Mouse (Mus musculus): ENCODE results near the gene Acss1.

Gene Acss1

DNA sequence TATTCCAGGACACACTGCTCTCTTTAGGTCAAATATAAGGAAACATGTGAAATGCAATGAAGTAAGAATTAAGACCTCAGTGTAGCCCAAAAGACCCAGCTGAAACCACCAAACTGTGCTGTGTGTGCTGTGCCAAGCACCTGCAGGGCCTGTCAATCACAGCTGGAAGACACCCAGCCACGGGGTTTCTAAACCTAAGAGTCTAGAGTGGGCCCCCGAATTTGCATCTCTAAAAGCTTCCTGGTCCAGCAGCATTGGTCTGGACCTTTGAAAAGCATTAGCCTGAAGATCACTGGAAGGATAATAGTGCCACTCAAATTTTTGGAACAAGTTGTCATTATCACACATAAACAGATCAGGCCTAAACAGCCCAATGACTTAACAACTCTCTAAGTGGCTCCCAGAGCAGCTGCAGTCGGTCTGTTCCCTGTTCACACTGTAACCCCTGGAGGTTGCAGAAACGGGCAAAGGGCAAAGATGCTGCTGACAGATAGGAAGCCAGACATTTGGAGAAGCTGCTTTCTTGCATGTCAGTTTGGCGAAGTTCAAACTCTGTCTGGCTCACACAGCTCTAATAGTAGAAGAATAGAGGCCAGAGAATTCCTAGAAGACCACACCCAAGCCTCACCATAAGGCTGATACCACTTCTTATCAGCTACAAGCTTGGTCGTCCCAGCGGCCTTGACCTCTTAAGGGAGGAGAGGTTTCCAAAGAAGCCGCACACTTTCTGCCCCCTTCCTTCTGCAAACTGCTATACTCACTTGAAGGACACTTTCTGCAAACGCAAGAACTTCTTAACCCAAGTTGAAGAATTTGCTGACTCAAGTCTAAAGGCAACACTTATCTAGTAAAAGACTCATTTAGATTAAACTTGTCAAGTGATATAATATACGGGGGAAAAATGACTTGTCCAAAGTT lies 2.5 kb downstream of the Acss1 start:
- DNase-seq (ENCODE audit: low spot score) = no peak

DNA sequence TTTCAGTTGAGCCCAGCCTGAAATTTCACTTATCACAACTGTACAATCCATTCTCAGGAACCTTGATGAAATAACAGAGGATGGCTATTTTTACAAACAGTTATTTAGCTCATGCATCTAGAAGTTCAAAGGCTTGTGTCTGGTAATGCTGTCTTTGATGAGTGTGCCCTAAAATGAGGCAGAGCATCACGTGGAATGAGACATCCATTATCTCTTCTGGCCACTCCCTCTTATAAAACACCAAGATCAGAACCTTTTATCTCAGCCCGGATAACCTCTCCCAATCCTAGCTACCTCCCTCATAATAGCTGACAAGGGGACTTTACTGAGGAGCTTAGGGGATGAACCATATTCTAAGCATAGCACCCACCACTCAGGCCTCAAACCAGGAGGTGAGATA lies 3.3 kb downstream of the Acss1 start:
- DNase-seq (ENCODE audit: low spot score) = no peak

DNA sequence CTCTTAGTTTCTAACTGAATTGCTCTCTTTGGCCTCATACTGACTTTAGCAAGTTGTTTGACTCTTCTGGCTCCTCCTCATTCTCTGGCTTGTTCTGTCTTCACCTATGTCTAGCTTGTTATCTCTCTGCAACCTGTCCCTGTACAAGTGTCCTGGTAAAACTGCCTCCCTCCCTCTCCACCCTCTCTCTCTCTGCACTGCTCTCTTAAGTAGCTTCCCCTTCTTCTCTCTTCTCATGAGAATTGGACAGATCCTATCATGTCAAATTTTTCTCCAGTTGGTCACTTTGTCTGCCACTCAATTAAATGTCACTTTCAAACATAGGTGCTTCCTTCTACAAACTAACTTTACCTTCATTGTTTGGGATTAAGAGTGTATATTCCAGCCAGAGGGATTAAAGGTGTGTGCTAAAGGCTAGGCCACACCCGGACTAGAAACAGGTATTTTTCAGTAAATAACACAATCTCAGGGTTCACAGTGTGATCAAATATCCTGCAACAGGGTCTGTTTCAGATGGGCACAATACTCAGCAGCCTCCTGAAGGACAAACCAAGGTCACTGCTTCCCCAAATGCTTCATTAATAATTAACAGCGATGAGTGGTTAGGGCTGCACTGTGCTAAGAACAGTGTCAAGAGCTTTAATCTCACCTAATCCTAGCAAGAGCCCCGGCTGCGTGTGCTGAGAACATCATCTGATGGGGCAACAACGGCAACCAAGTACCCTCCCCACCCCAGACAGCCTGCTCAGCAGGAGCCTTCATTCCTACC lies 4.0 kb downstream of the Acss1 start:
- no peak for DNase-seq (ENCODE audit: low spot score)

DNA sequence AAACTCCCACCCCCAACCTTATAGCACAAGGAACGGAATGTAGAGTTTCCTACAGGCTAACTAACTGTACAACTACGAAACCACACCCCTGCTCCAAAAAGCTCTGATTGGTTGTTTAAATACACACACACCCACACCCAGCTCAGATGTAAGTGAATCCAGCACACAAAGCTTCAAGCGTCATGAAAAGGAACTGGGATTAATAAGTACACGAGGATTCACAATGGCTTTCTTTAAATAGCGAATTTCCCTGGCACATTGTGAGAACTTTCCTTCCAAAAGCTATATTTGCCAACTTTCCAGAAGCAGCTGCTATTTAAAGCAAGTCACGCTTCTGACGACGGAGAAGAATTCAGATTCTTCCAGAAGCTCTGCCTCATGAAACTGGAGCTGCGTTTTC lies 5.0 kb downstream of the Acss1 start:
- no peak for DNase-seq (ENCODE audit: low spot score)

DNA sequence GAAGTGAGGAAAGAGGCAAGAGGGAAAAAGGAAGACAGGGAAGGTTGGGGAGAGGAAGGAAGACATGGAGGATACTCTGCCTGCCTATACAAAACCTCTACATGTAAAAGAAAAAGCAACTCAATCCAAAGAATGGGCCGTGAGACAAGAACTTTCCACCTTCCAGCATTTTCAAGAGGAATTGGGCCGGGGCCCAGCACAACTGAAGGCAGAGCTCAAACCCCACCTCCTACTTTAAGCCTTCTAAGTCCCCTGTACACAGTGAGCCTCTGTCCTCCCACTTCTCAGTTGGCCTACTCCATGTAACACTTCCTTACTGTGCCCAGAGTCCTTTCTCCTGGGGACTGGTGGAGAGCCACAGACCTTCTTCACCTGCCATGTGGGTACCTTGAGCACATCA lies 6.3 kb downstream of the Acss1 start:
- DNase-seq (ENCODE audit: low spot score) = no peak

DNA sequence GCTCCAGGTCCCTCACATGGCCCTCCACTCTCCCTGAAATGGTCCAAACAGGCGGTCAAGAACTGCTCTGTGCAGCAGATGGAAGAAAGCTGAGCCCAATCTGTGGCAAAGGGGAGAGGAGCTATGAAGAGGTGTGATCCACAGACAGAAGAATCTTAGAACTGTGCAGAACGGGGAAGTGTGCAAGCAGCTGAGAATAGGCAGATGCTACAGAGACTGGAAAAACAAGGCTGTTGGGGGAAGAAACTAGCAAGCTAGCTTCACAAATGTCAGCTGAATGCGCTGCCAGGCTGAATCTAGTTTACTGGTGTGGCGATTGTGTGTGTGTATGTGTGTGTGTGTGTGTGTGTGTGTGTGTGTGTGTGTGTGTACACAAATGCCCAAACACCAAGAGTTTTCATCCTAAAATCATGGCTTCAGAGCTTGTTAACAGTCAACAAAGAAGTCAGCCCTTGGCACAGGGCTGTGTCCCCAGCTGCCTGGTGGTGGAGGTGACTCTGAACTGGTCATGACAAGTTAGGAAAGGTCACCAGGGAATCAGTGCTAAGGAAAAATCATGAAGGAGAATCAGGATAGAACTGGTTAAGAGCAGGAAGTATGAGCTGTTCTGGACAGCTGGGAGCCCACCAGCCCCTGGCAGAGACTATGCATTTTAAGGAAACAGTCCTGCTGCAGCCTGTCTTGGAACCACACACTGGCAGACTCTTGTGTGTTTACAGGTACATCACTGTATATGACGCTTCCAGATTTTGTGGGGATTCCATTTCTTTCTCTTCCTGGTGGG lies 7.4 kb downstream of the Acss1 start:
- DNase-seq (ENCODE audit: low spot score) = no peak

DNA sequence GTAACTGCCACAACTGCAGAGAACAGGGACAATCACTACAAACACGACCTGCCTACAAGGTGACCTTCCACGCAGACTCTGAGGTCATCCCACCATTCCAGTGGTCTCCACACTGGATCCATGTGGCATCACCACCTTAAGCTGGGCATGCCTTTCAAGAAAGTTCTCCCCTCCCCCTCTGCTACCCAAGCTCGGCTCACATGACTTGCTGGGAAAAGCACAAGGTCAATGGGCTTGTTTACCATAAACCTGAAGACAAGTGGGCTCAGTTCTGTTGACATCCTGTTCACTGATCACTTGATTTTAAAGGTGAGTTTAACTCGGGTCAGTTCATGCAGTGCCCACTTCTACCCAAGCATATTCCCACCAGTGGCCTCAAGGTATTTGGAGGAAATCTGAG lies 8.3 kb downstream of the Acss1 start:
- no peak for DNase-seq (ENCODE audit: low spot score)

DNA sequence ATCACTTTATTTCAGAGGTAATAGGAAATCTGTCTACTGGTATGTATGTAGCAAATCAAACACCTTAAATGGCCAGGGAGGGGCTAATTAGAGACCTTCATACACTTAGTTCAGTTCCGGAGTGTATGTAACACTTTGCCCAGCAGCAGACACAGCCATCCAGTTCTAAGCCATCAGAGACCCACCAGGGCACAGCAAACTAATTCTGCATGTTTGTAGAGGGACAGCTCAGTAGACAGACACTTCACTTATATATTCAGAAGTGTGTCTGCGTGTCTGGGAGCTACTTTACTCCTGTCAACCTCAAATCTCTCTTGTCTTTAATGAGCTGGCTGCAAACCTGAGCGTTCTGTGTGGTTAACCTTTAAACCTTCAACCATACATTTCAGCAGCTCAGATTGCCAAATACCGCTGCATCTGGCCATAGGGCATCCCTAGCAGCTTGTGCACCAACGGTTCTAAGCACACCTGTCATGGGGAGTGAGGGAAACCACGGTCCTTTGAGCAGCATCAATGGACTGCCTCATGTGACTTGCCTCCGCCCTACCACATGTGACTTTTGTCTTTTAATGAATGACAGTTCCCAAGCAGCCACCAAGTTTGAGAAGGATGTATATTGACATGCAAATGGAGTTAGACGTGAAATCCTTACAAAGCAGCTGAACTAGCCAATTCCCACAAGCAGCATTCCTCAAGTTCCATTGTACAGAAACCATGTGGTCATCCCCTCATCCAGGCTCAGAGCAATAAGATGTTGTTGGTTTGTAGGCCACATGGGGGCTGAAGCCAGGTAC lies 11.1 kb downstream of the Acss1 start:
- no peak for DNase-seq (ENCODE audit: low spot score)

DNA sequence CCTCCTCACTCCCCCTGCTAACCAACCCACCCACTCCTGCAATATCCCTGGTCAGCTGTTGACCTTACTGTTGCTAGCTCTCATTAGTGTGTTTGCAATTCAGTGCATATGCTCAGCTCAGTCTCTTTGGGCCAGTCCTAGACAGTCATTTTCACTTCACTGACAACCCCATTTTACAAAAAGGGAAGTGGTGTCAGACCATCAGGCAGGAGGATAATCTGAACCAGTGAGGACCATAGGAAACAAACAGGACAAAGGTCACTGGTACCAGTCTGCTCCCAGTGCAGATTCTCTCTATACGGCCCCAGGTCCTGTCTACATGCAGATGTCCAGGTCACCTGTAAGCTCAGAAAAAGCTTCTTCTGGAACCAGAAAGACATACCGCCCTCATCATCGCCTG lies 12.2 kb downstream of the Acss1 start:
- DNase-seq (ENCODE audit: low spot score) = no peak

DNA sequence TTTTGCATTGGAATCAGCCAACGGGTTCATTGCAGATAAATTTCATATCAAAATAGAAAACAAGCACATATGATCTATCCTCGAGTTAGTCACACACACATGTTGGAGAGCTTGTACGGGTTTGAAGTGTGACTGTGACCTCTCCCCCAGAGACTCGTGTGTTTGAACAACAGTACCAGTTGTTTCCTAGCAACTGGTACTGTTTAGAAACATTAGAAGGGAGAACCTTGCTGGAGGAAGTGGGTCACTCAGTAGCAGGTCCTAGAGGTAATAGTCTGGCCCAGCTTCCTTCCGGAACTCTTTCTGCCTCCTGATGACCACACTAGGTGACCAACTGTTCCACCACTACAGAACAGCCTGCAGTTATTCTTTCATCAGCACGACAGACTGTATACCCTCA lies 13.0 kb downstream of the Acss1 start:
- DNase-seq (ENCODE audit: low spot score) = no peak

DNA sequence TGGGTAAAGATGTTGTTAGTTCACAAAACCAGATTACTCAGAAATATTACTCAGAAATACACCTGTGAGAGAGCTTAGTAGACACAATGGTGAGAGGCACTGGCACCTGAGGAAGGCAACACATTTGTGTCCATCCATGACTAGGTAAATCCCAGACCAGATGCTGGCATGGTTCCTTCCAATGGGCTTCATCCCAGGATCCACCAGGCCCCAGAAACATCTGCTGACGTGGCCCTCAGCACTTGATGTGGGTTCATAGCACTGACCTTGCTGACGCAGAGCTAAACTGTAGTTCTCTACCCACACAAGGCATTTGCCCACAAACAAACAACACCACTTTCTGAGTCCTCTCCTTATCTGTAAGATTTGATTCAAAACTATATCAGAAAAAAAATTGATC lies 13.5 kb downstream of the Acss1 start:
- no peak for DNase-seq (ENCODE audit: low spot score)

DNA sequence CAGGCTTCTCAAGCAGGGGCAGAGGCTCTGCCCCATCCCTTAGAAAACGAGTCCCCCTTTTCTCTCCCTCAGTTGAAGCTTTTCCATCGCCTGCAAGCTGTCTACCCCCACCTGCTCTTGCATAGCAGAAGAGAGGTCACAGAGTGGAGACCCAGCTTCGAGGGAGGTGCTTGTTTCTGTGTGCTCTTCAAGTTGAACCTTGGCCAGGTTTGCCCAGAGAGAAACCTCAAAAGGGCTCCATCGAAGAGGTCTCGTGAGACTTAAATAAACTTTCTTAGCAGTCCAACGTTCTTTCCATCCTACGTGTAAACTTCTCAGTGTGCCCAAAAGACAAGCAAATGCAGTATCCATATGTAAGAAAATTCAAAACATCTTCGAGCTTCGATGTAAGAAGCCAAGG lies 16.9 kb downstream of the Acss1 start:
- DNase-seq (ENCODE audit: low spot score) = no peak

DNA sequence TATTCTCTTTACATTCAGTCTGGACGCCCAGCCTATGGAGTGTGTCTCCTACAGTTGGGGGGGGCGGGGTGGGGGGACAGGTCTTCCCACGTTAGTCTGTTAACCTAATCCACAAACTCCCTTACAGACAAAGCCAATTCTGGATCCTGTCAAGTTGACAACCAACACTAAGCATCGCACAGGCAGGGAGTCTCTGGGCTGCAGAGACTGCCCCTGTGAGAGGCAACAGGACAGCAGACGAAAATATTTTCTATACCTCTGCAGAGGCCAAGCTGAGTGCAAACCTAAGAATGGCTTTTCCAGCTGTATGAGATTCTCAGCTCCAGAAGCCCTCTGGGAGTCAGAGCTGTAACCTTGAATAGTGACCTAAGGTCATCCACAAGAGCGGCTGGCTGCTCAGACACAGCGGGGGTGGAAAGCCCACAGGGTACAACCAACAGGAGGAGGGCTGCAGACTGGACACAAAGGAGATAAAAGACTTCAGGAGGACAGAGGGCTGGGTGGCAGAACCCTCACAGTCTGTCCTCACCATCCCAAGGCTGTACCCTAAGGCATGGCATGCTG lies 17.7 kb downstream of the Acss1 start:
- DNase-seq (ENCODE audit: low spot score) = no peak

DNA sequence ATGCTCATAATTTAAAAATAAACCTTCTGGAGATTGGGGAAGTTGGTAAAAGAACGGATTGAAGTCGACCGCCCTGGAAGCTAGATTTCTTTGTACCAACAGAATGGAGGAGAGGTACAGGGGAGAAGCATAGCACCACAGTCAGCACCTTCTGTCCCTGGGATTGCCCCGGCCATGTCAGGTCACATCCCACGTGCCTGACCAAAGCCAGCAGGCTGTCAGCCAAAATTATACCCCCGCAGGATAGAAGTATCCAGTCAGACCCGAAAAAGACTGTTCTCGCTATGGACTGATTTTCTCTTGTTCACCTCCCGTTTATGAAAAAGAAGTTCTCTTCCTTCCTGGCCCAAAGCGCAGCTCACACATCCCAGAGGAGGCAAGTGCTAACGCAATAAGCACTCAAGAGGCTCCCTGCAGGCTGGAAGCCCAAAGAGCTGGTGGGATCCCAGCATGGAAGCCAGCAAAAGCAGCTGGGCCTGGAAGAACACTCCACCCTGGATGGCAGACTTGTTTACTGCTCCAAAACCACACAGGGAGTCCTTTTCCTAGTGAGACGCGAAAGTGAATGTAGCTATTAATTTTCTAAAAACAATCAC lies 19.9 kb downstream of the Acss1 start:
- DNase-seq (ENCODE audit: low spot score) = no peak

DNA sequence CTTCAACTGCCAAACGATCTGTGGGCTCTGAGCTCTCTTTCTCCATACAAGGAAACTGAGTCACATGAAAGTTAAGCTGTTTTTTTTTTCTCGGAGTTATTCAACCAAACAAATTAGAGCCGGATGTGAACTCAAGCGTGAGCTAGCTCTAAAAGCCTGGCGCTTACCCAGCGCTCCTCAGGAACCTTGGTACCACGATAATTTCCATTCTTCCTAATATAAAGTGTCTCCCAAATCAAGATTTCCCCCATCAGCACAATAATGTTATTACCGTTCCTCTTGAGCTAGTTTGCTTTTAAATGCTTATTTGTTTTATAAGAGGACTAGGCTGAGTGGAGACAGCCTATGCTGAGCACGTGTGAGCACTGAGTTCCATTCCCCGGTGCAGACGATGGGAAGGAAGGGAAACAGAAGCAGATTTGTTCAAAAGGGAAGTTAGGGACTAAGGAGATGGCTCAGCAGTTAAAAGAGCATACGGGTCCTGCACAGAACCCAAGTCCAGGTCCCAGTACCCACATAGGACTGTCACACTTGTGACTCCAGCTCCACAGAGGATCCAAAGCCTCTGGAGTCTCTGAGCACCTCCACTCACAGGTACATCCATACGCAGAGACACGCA lies 20.5 kb downstream of the Acss1 start:
- DNase-seq (ENCODE audit: low spot score) = no peak

DNA sequence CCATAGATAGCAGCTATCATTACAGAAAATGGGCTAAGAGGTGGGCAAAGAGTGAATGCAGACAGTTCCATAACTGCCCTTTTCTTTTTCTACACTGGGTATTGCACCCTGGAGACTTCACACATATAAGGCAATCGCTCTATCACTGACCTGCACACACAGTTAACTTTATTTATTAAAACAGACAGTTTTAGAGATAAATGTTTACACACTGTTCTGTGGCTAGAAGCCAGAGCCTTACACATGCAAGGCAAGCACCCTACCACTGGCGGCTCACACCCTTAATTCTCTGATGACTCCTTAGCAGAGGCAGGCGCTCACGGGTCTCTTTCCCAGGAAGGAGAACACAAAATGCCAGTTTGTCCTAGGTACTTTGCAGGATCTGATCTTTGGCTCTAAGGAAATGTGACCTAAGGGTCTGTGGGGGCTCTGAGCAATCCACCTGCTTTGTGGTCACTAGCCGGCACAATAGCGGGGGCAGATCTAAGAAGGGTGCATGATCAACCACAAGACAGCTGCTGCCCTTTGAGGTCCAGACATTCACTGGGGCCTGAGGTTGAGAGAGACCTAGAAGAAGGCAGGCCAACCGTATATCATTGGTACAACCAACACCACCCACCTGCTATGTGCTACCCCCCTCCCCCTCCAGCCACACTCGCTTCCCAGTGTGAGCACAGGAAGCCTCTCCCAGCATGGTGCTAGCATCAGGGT lies 21.7 kb downstream of the Acss1 start:
- DNase-seq (ENCODE audit: low spot score) = no peak

DNA sequence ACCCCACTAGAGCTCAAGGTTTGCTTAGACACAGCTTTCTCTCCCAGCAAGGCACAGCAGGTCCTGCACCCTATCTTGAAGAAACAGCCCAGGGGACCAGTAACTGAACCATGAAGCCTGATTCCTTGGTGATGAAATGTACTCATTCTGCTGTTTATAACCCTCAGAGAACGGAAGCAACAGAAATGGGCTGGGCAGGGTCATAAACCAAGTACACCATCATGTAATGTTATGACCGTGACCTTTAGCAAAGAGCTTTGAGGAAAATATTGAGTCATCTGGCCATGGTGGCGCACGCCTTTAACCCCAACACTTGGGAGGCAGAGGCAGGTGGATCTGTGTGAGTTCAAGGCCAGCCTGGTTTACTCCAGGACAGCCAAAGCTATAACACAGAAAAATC lies 23.1 kb downstream of the Acss1 start:
- no peak for DNase-seq (ENCODE audit: low spot score)

DNA sequence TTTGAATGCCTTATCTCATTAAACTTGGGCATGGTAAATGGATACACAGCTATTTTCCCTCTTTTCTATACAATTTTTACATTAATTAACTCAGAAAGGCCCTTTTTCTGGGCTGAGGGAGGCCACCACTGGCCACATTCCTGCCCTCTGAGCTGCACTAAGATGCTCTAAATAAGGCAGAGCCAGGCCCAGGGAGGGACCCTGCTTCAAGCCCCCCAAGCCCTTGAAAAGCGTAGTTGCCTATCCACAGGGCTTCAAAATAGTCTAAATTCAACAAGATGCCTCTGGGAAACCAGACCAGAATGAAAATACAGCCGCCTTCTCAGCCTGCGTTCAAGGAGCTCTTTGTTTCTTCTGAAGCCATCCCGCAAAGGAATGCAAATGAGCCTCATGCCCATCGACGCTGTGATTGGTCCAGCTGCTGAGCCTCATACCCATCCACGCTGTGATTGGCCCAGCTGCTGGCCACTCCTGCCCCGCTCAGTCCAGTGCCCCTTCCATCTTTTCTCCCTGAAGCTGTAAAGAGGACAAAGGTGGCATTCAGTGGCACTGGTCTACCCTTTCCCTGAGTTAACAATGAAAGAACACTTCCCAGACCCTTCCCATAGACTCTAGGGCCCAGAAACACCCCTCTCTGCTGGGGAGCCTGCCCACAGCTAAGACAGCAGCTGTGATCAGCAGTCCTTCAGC lies 24.4 kb downstream of the Acss1 start:
- no peak for DNase-seq (ENCODE audit: low spot score)

DNA sequence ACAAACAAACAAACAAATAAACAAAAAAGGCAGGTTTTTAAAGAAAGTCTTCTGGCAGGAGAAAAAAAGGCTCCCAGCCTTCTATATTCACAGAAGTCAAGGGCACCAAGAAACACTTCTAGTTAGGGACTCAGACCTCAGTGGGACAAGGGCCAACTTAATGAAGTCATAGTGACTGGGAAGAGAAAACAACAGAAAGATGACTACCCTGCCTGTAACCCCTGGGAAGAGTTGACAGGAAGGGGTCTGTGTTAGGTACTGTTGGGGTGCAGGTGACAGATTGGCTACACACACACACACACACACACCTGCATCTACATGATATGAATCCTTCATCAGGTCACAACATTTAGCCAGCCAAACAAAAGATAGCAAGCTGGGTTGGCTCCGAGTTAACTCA lies 25.1 kb downstream of the Acss1 start:
- DNase-seq (ENCODE audit: low spot score) = no peak
